18 mouse cellular contexts compared by ENCODE assay signal in the genomic region with DNA sequence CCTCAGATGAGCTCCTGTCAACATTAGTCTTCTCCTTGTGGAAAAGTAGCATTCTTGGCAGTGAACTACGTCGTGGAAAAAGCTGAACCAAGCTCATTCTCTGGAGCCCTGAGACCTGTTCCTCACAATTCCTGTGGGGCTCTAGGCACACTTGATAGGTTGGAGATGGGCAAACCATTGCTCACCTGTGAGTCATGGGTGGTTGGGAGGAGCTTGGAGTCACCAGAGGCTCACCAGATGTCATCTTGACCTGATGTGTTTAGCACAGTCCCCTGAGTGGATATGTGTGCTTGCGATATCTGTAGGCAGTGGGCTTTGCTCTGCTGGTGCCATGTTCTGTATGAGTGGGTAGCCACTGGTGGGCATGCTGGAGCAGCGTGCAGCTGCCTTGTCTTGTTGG.
A peak's percentile ranks its signal among the peaks of the same experiment; 100 is the strongest.
DNase-seq lines count a peak whose midpoint lies in the region; ATAC-seq and TF ChIP-seq lines count a peak whose summit lies in the region.
"Had no signal": no experiment of that assay in that cellular context is flagged by ENCODE, and none has a peak within 500 bp of the region (broad histone marks: within the 10 kb centered on the region; RNA-seq: fewer than 3 reads in every experiment).

No protein-coding gene starts in this region.

- no peak for TF ChIP-seq CTCF in gastrocnemius, adult 2 months (IDR thresholded peaks at IDR 0.05)

- peak overlapping the region; percentile 41 for H3K27ac ChIP-seq in gastrocnemius, adult 2 months
- H3K27ac ChIP-seq: embryonic facial prominence, embryonic 12.5 days; forebrain, embryonic 13.5 days; forebrain, embryonic 15.5 days had no signal

- intact Hi-C loops in gastrocnemius, adult 2 months (cut with DNase I): no loop called here

- no peak overlapping the region for H3K4me3 ChIP-seq in gastrocnemius, adult 2 months
- H3K4me3 ChIP-seq: embryonic facial prominence, embryonic 10.5 days; embryonic facial prominence, embryonic 12.5 days; forebrain, embryonic 13.5 days; forebrain, embryonic 15.5 days had no signal

- no peak for DNase-seq in gastrocnemius, adult 2 months
- DNase-seq in gastrocnemius, postnatal 10 days: no peak
- DNase-seq in 3T3-L1 (ENCODE audit: low read depth, low spot score): peak; percentile 84
- no peak for DNase-seq in thymus, postnatal 25 days
- DNase-seq: adrenal gland, postnatal 10 days; cerebellum, adult 11-12 months; cerebellum, adult 2 months; cerebellum, adult 9-10 months; cerebellum, postnatal 10 days; cerebellum, postnatal 25 days; forebrain, postnatal 0 days had no signal

- ATAC-seq in megakaryocyte, adult 5-6 weeks (ENCODE audit: poor library complexity, severe bottlenecking): no peak
- ATAC-seq: activated CD4-positive, CD25-positive, alpha-beta regulatory T cell, adult 4 months; forebrain, embryonic 13.5 days; forebrain, embryonic 15.5 days; forebrain, postnatal 0 days; Patski had no signal
